Mouse (Mus musculus) kidney, adult 18-20 months (tissue): ENCODE data around the gene Sirt4.
A peak's percentile ranks its signal among the peaks of the same experiment; 100 is the strongest.

Experiments
- DNase-seq: peaks from one replicate; pipeline ENCODE4 v3.0.0; 2021

Gene Sirt4

GRCm38 (mm10) chr5:115491771-115492322 lies 7.3 kb upstream of the Sirt4 start:
- peak; percentile 57 for DNase-seq

GRCm38 (mm10) chr5:115491076-115491475 lies 6.6 kb upstream of the Sirt4 start:
- DNase-seq, result no peak

DNA sequence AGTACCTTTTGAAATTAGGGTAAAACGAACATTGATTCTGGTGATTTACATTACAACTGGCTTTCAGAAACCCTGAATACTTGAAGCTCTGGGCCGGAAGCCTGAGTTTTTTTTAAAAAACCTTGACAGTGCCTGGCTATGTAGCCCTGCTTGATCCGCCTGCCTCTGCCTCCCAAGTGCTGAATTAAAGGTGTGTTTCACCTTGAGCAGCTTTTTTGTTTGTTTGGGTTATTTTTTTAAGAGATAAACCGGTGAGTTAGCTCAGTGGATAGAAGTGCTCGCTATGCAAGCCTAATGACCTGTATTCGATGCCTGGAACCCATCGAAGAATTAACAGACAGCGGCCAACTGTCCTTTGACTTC lies 6.1 kb upstream of the Sirt4 start:
- DNase-seq, result no peak

GRCm38 (mm10) chr5:115489699-115490637 lies 5.4 kb upstream of the Sirt4 start:
- peak; percentile 93 for DNase-seq

DNA sequence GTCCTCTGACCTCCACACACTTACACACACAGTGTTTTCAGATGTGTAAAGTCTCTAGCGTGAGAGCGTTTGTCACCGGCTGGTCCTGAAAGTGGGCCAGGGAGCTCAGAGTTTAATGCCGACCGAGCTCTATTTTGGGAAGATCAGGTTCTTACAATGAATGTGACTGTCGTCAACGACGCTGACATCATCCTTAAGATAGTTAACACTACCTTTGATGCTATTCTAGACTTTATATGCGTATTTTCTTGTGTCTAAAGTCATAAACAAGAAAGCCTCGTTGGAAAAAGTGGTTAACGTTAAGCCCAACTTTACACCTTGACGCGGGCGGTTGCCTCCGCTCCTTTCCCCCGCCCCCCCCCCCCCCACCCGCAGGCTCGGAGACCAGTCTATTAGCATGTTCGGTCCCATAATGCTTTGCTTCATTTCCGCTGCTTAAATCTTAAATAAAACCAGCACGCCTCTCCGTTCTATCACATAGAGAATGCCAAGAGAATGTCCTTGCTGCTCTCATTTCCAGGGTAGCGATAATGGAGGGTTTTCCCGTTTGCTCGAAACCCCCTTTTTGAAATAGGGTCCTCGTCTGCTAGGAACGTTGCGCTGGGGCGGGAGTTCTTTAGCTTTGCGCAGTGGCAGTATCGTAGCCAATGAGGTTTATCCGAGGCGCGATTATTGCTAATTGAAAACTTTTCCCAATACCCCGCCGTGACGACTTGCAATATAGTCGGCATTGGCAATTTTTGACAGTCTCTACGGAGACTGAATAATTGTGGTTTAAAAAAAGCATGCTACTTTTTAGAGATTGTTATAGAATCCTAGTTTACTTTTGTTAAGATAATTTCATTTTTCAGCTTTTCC lies 4.5 kb upstream of the Sirt4 start:
- peak; percentile 88 for DNase-seq

GRCm38 (mm10) chr5:115487942-115488580 lies 3.5 kb upstream of the Sirt4 start:
- DNase-seq, result no peak

DNA sequence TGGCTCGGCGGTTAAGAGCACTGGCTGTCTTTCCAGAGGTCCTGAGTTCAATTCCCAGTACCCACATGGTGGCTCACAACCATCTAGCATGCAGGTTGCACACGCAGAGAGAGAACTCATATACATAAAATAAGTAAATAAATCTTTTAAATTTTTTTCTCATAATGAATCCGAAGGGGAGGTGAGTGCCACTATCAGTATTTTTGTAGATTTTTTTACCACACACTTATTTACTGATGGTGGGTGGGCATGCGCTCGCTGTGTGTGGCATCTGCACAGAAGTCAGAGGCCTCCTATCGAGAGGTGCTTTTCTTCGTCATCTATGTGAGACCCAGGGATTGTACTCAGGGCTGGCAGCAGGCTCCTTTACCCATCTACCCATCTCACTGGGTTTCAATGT lies 2.8 kb upstream of the Sirt4 start:
- DNase-seq, result no peak

- no peak for DNase-seq
These were observed 2.2 kb upstream of the Sirt4 start for GRCm38 (mm10) chr5:115486726-115487125.

- DNase-seq, result peak; percentile 34
These were observed 1.1 kb upstream of the Sirt4 start for GRCm38 (mm10) chr5:115485489-115486205.

DNA sequence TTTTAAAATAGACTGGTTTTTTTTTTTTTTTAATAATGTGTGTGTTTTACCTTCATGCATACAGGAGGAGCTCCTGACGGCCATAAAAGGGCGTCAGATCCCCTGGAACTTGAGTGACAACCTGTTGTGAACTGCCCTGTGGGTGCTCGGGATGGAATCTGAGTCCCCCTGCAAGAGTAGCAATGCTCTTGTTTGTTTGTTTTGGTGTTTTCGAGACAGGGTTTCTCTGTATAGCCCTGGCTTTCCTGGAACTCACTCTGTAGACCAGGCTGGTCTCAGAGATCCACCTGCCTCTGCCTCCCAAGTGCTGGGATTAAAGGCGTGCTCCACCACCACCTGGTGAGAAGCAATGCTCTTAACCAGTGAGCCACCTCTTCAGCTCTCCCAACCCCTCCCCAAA lies 471 bp upstream of the Sirt4 start:
- no peak for DNase-seq

- DNase-seq, result no peak
These were observed 1.1 kb downstream of the Sirt4 start for GRCm38 (mm10) chr5:115483385-115483784.

GRCm38 (mm10) chr5:115482390-115483265 lies 1.9 kb downstream of the Sirt4 start:
- no peak for DNase-seq

GRCm38 (mm10) chr5:115480101-115480500 lies 4.4 kb downstream of the Sirt4 start:
- DNase-seq, result no peak

DNA sequence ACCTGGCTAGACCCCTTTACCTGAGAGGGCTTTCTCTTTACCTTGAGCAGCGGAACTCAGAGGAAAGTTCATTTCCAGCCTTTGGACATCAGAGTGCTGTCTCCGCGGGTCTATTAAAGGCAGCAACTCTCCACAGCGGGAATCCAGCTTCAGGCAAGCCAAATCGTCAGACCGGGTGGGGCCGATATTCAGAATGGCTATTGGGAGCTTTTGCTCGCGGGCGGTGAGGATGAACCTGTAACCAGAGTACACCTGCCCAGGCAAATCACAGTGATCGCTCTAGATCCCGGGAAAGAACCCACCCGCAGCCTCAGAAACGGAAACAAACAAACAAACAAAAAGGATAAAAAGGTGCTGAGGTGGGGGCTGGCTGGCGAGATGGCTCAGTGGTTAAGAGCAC lies 5.0 kb downstream of the Sirt4 start:
- DNase-seq, result no peak

- no peak for DNase-seq
These were observed 8.3 kb downstream of the Sirt4 start for GRCm38 (mm10) chr5:115476107-115476727.

- peak; percentile 56 for DNase-seq
These were observed 9.0 kb downstream of the Sirt4 start for GRCm38 (mm10) chr5:115475337-115476106.

DNA sequence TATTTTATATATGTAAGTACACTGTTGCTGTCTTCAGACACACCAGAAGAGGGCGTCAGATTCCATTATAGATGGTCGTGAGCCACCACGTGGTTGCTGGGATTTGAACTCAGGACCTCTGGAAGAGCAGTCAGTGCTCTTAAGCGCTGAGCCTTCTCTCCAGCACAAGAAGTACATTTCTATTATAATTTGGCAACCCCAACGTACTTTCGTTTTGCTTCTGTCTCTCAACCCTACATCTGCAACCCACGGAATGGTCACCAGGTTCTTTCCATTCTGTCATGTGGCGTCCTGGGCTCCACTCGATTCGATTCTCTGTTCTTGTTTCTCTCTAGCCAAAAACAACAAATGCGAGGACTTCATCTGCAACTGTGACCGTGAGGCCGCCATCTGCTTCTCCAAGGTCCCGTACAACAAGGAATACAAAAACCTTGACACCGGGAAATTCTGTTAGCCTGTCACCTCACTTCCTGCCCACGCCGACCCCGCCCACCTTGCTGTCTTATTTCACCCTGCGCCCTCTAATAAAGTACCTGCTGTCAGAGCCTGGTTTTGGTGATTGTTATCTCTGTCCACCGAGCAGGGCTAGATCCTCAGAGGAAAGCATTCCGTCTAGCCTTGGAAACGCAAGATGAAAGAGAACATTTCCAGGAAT lies 10.2 kb downstream of the Sirt4 start:
- no peak for DNase-seq

DNA sequence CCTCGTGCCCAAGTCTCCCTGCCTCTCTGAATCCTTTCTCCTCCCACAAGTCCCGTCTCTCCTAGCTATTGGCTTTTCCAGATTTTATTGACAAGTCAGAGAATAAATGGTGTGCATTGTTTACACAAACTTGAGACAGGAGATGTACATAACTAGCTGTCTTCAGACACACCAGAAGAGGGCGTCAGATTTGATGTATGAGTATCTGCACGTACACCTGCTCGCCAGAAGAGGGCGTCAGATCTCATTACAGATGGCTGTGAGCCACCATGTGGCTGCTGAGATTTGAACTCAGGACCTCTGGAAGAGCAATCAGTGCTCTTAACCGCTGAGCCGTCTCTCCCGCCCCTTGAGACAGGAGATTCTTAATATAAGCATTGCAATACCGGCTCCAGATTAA lies 11.3 kb downstream of the Sirt4 start:
- no peak for DNase-seq

GRCm38 (mm10) chr5:115470766-115471531 lies 13.6 kb downstream of the Sirt4 start:
- DNase-seq, result peak; percentile 70
